Mouse (Mus musculus) myocyte (in vitro differentiated cells): ENCODE measurements around the gene Inf2. TPM values are rescaled to one million over a fixed set of nuclear protein-coding genes. Genes with fewer than 3 reads are reported as not detected.
A peak's percentile ranks its signal among the peaks of the same experiment; 100 is the strongest.

ENCODE experiments used
- H3K27me3 ChIP-seq: one replicate; pipeline ENCODE4 v1.6.1; 2011; ENCODE audit not compliant: control insufficient read depth, insufficient read depth, insufficient read length
- H3K36me3 ChIP-seq: one replicate; pipeline ENCODE4 v1.6.1; 2011; ENCODE audit not compliant: control insufficient read depth, insufficient read depth
- H3K4me2 ChIP-seq: one replicate; pipeline ENCODE4 v1.6.1; 2011; ENCODE audit warnings: low read depth, control low read depth
- H3K4me3 ChIP-seq: one replicate; pipeline ENCODE4 v1.5.1; 2011; ENCODE audit warnings: mild to moderate bottlenecking, control low read depth, moderate library complexity
- H3K79me2 ChIP-seq: one replicate; pipeline ENCODE4 v1.6.1; 2011; ENCODE audit not compliant: control insufficient read depth, insufficient read depth
- H3ac ChIP-seq: one replicate; pipeline ENCODE4 v1.6.1; 2011; ENCODE audit not compliant: control insufficient read depth, insufficient read length
- CEBPB ChIP-seq: IDR thresholded peaks from 2 replicates; pipeline ENCODE4 v1.6.1; 2011; ENCODE audit warnings: mild to moderate bottlenecking, moderate library complexity; ENCODE audit not compliant: poor library complexity, insufficient read depth, severe bottlenecking
- E2F4 ChIP-seq: IDR thresholded peaks from one replicate; pipeline ENCODE4 v1.6.1; 2011; ENCODE audit warnings: mild to moderate bottlenecking, control low read depth, moderate library complexity; ENCODE audit not compliant: insufficient read depth
- MAX ChIP-seq: IDR thresholded peaks from one replicate; pipeline ENCODE4 v1.6.1; 2011; ENCODE audit warnings: low read depth, mild to moderate bottlenecking, control low read depth
- MYOD1 ChIP-seq, 3 experiments: IDR thresholded peaks; one replicate each; pipeline ENCODE4 v1.6.1; 2011; ENCODE audit warnings: control low read depth in 2 of 3, low read depth in 2 of 3, mild to moderate bottlenecking in 2 of 3, moderate library complexity in 1 of 3; ENCODE audit not compliant: insufficient read length in 2 of 3, control insufficient read depth in 1 of 3
- MYOG ChIP-seq, 3 experiments: IDR thresholded peaks; one replicate each; pipeline ENCODE4 v1.6.1; 2011; ENCODE audit warnings: control low read depth in 2 of 3, low read depth in 2 of 3, mild to moderate bottlenecking in 2 of 3; ENCODE audit not compliant: insufficient read length in 2 of 3, control insufficient read depth in 1 of 3, insufficient read depth in 1 of 3
- POLR2A ChIP-seq: IDR thresholded peaks from one replicate; pipeline ENCODE4 v1.6.1; 2011; ENCODE audit warnings: low read depth, mild to moderate bottlenecking, control low read depth, moderate library complexity; ENCODE audit not compliant: insufficient read length
- POLR2AphosphoS2 ChIP-seq: IDR thresholded peaks from one replicate; pipeline ENCODE4 v1.6.1; 2011; ENCODE audit warnings: low read depth, control low read depth; ENCODE audit not compliant: insufficient read length
- REST ChIP-seq: IDR thresholded peaks from one replicate; pipeline ENCODE4 v1.6.1; 2011; ENCODE audit warnings: mild to moderate bottlenecking, control low read depth, moderate library complexity; ENCODE audit not compliant: insufficient read depth, insufficient read length
- SRF ChIP-seq: IDR thresholded peaks from one replicate; pipeline ENCODE4 v1.6.1; 2011; ENCODE audit warnings: low read depth; ENCODE audit not compliant: control insufficient read depth, insufficient read length
- TCF12 ChIP-seq: IDR thresholded peaks from one replicate; pipeline ENCODE4 v1.6.1; 2011; ENCODE audit warnings: mild to moderate bottlenecking, control low read depth; ENCODE audit not compliant: poor library complexity, insufficient read depth, severe bottlenecking
- TCF3 ChIP-seq: IDR thresholded peaks from one replicate; pipeline ENCODE4 v1.6.1; 2011; ENCODE audit warnings: low read depth, control low read depth; ENCODE audit not compliant: insufficient read length
- USF1 ChIP-seq: IDR thresholded peaks from one replicate; pipeline ENCODE4 v1.6.1; 2011; ENCODE audit warnings: low read depth, mild to moderate bottlenecking, control low read depth, moderate library complexity
- polyA plus RNA-seq: library from polyadenylated mRNA; unstranded; fragments of >200 nt; fragmentation: generic; extraction: Trizol; gene quantifications from one replicate; pipeline ENCODE4 v1.2.1, GENCODE M21; 2012; ENCODE audit warnings: missing spikeins

The Inf2 gene
- polyA plus RNA-seq, 1 experiment, result 70.1 TPM

DNA sequence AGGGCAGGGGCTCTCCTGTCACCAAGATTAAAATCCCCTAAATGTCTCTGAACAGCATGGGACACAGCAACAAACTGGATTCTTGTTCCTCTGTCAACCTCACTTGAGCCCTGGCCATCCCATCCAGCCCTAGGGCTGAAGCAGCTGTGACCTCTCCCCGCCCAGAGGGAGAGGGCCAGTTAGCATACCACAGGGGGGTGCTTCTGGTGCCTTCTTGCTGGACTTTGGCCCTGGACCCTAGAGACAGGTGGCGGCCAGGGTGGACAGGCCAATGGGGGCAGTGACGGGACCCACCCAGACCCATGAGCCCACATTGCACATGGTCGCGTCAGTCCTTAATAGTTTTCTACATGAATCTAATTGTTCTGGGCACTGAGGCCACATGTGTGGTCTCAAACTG is 65.5 kb downstream of the Inf2 start:
- TF ChIP-seq POLR2A (no peak), MYOD1 (IDR thresholded peaks at IDR 0.05; ENCODE audit: control insufficient read depth in 1 of 3, insufficient read length in 2 of 3, low read depth in 2 of 3) (peak; percentile 27 to 93 (median 66)), TCF12 (peak; percentile 68), E2F4 (no peak), TCF3 (peak; percentile 39), CEBPB (no peak), POLR2AphosphoS2 (peak; percentile 50), MYOG (IDR thresholded peaks at IDR 0.05; ENCODE audit: control insufficient read depth in 1 of 3, insufficient read depth in 1 of 3, insufficient read length in 2 of 3, low read depth in 2 of 3) (peak; percentile 81 to 98 (median 81))
- Histone ChIP-seq H3K4me2 (no peak overlapping the region), H3K27me3 (no peaks in the 10 kb centered on the region), H3K4me3 (no peak overlapping the region), H3ac (no peak overlapping the region), H3K79me2 (peaks cover 2% of the 10 kb centered on the region), H3K36me3 (peaks cover 19% of the 10 kb centered on the region)

DNA sequence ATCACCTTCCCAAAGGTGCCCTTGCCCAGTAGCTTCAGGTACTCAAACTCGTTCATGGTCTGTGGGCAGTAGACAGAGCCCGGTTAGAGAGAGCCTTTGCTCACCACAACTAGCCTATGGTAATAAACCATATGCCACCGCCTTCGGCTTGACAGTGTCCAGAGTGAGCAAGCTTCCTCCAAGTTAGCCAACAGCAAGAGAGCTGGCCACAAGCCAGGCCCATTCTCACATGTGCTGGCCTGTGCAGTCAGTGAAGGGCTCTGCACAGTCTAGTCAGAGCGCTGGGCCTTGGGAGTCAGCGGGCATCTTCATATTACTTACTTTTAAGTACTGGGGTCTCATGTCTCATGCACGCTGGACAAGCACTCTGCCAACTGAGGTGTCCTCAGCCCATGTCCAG is 70.0 kb downstream of the Inf2 start:
- Histone ChIP-seq H3K4me2 (no peak overlapping the region), H3K36me3 (peaks cover 29% of the 10 kb centered on the region), H3K27me3 (no peaks in the 10 kb centered on the region), H3ac (no peak overlapping the region), H3K79me2 (no peaks in the 10 kb centered on the region), H3K4me3 (no peak overlapping the region)
- TF ChIP-seq E2F4, result no peak
- no peak for TF ChIP-seq TCF12
- TF ChIP-seq MYOG (IDR thresholded peaks at IDR 0.05; ENCODE audit: control insufficient read depth in 1 of 3, insufficient read depth in 1 of 3, insufficient read length in 2 of 3, low read depth in 2 of 3), result no peak
- TF ChIP-seq MAX, result no peak
- TF ChIP-seq MYOD1 (IDR thresholded peaks at IDR 0.05; ENCODE audit: control insufficient read depth in 1 of 3, insufficient read length in 2 of 3, low read depth in 2 of 3), result no peak
- no peak for TF ChIP-seq USF1
- TF ChIP-seq CEBPB, result no peak
- TF ChIP-seq POLR2A, result no peak
- TF ChIP-seq TCF3, result no peak

DNA sequence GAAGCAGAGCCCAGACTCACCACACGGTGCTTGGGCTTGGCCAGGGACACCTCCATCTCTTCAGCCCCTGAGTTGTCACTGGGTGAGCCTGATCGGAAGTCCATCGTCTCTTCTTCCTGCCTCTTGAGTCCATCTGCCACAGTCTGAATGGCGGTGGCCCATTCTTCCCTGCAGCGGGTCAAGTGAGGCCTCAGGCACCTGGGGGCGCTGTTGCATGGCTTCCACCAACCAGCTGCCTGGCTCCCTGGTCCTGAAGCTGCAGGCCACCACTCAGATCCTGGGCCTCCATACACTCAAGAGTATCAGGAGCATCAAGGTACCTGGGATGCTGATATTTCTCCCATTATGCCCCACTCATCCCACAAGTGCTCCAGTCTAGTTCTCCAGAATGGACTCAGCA is 70.5 kb downstream of the Inf2 start:
- TF ChIP-seq TCF12, result no peak
- no peak for TF ChIP-seq USF1
- TF ChIP-seq POLR2A, result no peak
- TF ChIP-seq MYOG (IDR thresholded peaks at IDR 0.05; ENCODE audit: control insufficient read depth in 1 of 3, insufficient read depth in 1 of 3, insufficient read length in 2 of 3, low read depth in 2 of 3), result no peak
- TF ChIP-seq MYOD1 (IDR thresholded peaks at IDR 0.05; ENCODE audit: control insufficient read depth in 1 of 3, insufficient read length in 2 of 3, low read depth in 2 of 3), result no peak
- no peak for TF ChIP-seq MAX
- TF ChIP-seq SRF, result no peak
- no peak for TF ChIP-seq POLR2AphosphoS2
- TF ChIP-seq TCF3, result no peak
- no peak for TF ChIP-seq REST
- no peak for TF ChIP-seq CEBPB
- TF ChIP-seq E2F4, result no peak
- peaks cover 29% of the 10 kb centered on the region for H3K36me3 ChIP-seq
- H3K27me3 ChIP-seq, result no peaks in the 10 kb centered on the region

DNA sequence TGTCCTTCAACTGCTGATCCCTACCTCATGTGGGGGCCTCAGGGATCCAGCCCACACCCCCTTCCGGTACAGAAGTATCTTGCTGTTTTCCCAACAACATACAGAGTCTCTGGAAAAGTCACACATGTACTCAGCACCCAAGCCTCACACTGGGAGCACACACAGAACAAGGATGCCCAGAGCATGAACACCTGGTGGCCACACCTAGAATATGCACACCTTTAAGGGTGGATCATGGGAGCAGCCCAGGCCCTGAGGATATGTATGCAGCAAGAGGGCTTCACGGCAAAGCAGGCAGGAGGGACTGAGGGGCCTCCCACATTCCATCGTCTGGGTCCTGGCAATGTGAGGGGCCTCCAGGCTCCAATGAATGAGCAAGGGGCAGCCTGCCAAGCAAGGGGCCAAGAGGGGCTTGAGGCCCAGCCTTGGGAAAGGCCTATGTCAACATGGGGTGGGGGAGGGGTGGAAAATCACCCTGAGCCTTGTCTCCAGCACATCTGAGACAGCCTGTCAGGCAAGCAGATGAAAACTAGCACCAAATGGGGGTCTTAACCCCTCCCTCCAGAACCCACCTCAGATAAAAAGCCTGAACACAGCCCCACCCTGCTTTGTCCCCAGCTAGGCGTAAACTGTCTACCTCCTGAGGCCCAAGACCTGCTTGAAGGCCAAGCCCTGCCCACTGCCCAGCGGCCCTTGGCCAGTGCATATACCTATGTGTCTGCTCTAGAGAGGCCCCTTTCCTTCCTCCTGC is 72.2 kb downstream of the Inf2 start:
- no peaks in the 10 kb centered on the region for H3K27me3 ChIP-seq
- no peak overlapping the region for H3K4me3 ChIP-seq
- H3K4me2 ChIP-seq, result no peak overlapping the region
- peaks cover 32% of the 10 kb centered on the region for H3K36me3 ChIP-seq
- no peak for TF ChIP-seq USF1
- no peak for TF ChIP-seq POLR2AphosphoS2
- no peak for TF ChIP-seq SRF
- TF ChIP-seq MAX, result no peak
- no peak for TF ChIP-seq TCF3
- no peak for TF ChIP-seq MYOD1 (IDR thresholded peaks at IDR 0.05; ENCODE audit: control insufficient read depth in 1 of 3, insufficient read length in 2 of 3, low read depth in 2 of 3)
- no peak for TF ChIP-seq E2F4
- TF ChIP-seq MYOG (IDR thresholded peaks at IDR 0.05; ENCODE audit: control insufficient read depth in 1 of 3, insufficient read depth in 1 of 3, insufficient read length in 2 of 3, low read depth in 2 of 3), result no peak
- no peak for TF ChIP-seq CEBPB
- no peak for TF ChIP-seq POLR2A
- TF ChIP-seq REST, result no peak
- TF ChIP-seq TCF12, result no peak
- H3ac ChIP-seq, result no peak overlapping the region
- H3K79me2 ChIP-seq, result peaks cover 14% of the 10 kb centered on the region

More for the DNA sequence above, 70.5 kb downstream of the Inf2 start:
- Histone ChIP-seq H3ac (no peak overlapping the region), H3K79me2 (peaks cover 2% of the 10 kb centered on the region), H3K4me2 (no peak overlapping the region), H3K4me3 (no peak overlapping the region)

DNA sequence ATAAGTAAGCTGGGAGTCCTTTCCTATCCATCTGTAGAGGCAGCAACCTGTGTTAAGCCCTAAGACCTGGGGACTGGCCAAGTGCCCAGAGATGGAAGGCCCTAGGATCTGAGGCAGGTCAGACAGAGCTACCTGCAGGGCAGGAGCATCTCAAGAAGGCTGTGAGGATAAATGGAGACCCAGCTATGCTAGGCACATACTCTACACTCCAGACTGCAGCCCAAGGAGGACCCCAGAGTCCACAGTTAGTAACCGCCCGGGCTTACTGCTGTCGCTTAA is 72.7 kb downstream of the Inf2 start:
- TF ChIP-seq MYOD1 (IDR thresholded peaks at IDR 0.05; ENCODE audit: control insufficient read depth in 1 of 3, insufficient read length in 2 of 3, low read depth in 2 of 3), result no peak
- no peak for TF ChIP-seq REST
- TF ChIP-seq TCF3, result no peak
- no peak for TF ChIP-seq MAX
- no peak for TF ChIP-seq E2F4
- TF ChIP-seq POLR2AphosphoS2, result no peak
- no peak for TF ChIP-seq CEBPB
- TF ChIP-seq USF1, result no peak
- TF ChIP-seq POLR2A, result no peak

More for the DNA sequence above, 72.7 kb downstream of the Inf2 start:
- Histone ChIP-seq H3K4me2 (no peak overlapping the region), H3K79me2 (peaks cover 14% of the 10 kb centered on the region), H3K27me3 (no peaks in the 10 kb centered on the region), H3K4me3 (no peak overlapping the region), H3K36me3 (peaks cover 27% of the 10 kb centered on the region), H3ac (no peak overlapping the region)
